Mouse (Mus musculus): Measurements from ENCODE around the gene Tram2.

- TF ChIP-seq CTCF (IDR thresholded peaks at IDR 0.05; ENCODE audit: low read depth, low read length) (no peak), POLR2A (IDR thresholded peaks at IDR 0.05; ENCODE audit: extremely low read depth, insufficient read depth, low read length) (no peak)
Measured at GRCm38 (mm10) chr1:21037881-21038601, 41.0 kb downstream of the Tram2 start.

Data from liver, adult 2 months (tissue).